Mouse (Mus musculus) heart, adult 2 months (tissue): ENCODE measurements around the gene Abcg1.

ENCODE experiments used
- CTCF ChIP-seq: fragments of 200-600 bp; IDR thresholded peaks from 2 replicates; pipeline ENCODE4 v1.8.1; 2022; ENCODE audit warnings: antibody characterized with exemption, mild to moderate bottlenecking, moderate library complexity
- POLR2A ChIP-seq: fragments of 200-500 bp; IDR thresholded peaks from 2 replicates; pipeline ENCODE4 v1.6.1; 2011; ENCODE audit warnings: mild to moderate bottlenecking, low read depth, low read length, control low read depth; ENCODE audit not compliant: insufficient read depth

GRCm38 (mm10) chr17:31027723-31028122, 29.8 kb upstream of the Abcg1 start:
- TF ChIP-seq POLR2A = no peak
- no peak for TF ChIP-seq CTCF
